Mouse (Mus musculus) stomach, postnatal 0 days (tissue): ENCODE measurements at regions not wholly inside any gene's neighbourhood (a gene's known extent, or its start where the extent isn't known, plus 50 kb on each side); places are given as distances from the start of the nearest gene placed in this dataset.
A peak's percentile ranks its signal among the peaks of the same experiment; 100 is the strongest.

Experiments used
- ATAC-seq: fragments of 200-750 bp; cut with Nextera tagmentation; 2 replicates; pipeline ENCODE4 v1.8.0; 2017; ENCODE audit not compliant: low FRiP score, low TSS enrichment
- DNase-seq: peaks from one replicate; pipeline ENCODE4 v3.0.0-alpha.2; 2016; ENCODE audit warnings: low spot score
- H3K27ac ChIP-seq: fragments of 300-500 bp; sonication (generic); replicated peaks from 2 replicates; pipeline ENCODE4 v1.5.1; 2014; ENCODE audit warnings: mild to moderate bottlenecking, control low read depth
- H3K27me3 ChIP-seq: fragments of 300-500 bp; sonication (generic); 2 replicates; pipeline ENCODE4 v1.6.1; 2014; ENCODE audit warnings: low read length; ENCODE audit not compliant: control insufficient read depth, insufficient read depth
- H3K36me3 ChIP-seq: fragments of 300-500 bp; sonication (generic); 2 replicates; pipeline ENCODE4 v1.6.1; 2014; ENCODE audit warnings: low read length, mixed read lengths; ENCODE audit not compliant: control insufficient read depth, insufficient read depth
- H3K4me1 ChIP-seq: fragments of 300-500 bp; sonication (generic); replicated peaks from 2 replicates; pipeline ENCODE4 v1.6.1; 2014; ENCODE audit warnings: antibody characterized with exemption; ENCODE audit not compliant: control insufficient read depth, insufficient read depth
- H3K4me2 ChIP-seq: fragments of 300-500 bp; sonication (generic); replicated peaks from 2 replicates; pipeline ENCODE4 v1.6.1; 2014; ENCODE audit warnings: low read depth, mild to moderate bottlenecking, control low read depth, moderate library complexity
- H3K4me3 ChIP-seq: fragments of 300-500 bp; sonication (generic); 2 replicates; pipeline ENCODE4 v1.5.1; 2014; ENCODE audit warnings: low read depth, low read length, control low read depth
- H3K9ac ChIP-seq: fragments of 300-500 bp; sonication (generic); 2 replicates; pipeline ENCODE4 v1.6.1; 2014; ENCODE audit warnings: mild to moderate bottlenecking, low read length, control low read depth, mixed read lengths
- H3K9me3 ChIP-seq: fragments of 300-500 bp; sonication (generic); 2 replicates; pipeline ENCODE4 v1.6.1; 2016; ENCODE audit warnings: low read length; ENCODE audit not compliant: control insufficient read depth
- CTCF ChIP-seq: IDR thresholded peaks from 2 replicates; pipeline ENCODE4 v1.5.1; 2016; ENCODE audit warnings: antibody characterized with exemption, low read depth, mild to moderate bottlenecking, moderate library complexity
- EP300 ChIP-seq: optimal IDR thresholded peaks from 2 replicates; pipeline ENCODE3; 2016; ENCODE audit warnings: antibody characterized with exemption
- WGBS: fragments of 180-500 bp; shearing (Covaris S2); extraction: QIAGEN DNeasy Blood & Tissue Kit; methylation state at CpG from one replicate; pipeline ENCODE4 v1.1.7; 2014; 5-methylcytosine and 5-hydroxymethylcytosine counted together

DNA sequence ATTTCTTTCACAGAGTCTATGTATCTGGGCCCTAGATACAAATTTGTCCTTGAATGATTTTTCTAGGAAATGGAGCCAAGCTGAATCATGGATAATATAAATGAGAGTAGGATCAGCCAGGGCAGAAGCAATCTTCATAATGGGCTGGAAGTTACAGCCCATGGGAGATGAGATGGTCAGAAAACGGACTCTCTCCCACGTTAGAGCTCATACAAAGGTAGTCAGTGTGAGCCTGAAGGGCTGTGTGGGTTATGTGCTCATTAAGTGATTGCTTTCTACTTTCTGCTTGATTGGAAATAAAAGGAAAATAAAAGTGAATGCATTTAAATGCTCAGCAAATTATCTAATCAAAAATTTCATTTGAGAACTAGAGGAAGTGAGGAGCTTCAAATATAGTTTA lies 2017.1 kb upstream of the Pcdh20 start:
- TF ChIP-seq CTCF: no peak
- no peak for TF ChIP-seq EP300
- H3K27ac ChIP-seq: no peak overlapping the region
- WGBS: 78% methylated on average over 2 of the region's 2 CpGs
- H3K36me3 ChIP-seq: no peaks in the 10 kb centered on the region
- H3K9me3 ChIP-seq: no peaks in the 10 kb centered on the region
- H3K27me3 ChIP-seq: no peaks in the 10 kb centered on the region
- no peak overlapping the region for H3K4me3 ChIP-seq
- H3K4me1 ChIP-seq: no peaks in the 10 kb centered on the region
- H3K4me2 ChIP-seq: no peak overlapping the region
- no peak for ATAC-seq
- no peak for DNase-seq
- no peak overlapping the region for H3K9ac ChIP-seq

DNA sequence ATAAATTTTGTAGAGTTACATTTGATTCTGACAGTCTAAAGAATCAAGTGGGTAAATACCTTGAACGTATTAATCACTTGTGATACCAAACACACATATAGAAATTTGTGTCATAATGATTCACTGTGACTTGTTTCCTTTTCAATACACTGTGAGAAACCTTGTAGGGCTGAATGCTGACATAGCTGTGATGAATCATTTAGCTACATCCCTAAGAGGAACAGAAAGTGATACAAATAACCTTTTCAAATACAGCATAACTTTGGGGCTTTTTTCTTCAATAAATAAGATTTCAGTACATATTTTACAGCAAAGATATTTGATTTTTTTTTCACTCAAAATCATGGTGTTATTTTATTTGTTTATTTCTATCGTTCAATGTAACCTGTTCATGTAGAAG lies 1976.8 kb upstream of the Pcdh20 start:
- no peaks in the 10 kb centered on the region for H3K36me3 ChIP-seq
- no peak for ATAC-seq
- no peak overlapping the region for H3K4me2 ChIP-seq
- no peak for TF ChIP-seq CTCF
- TF ChIP-seq EP300: no peak
- no peak for DNase-seq
- H3K4me3 ChIP-seq: no peak overlapping the region
- H3K9ac ChIP-seq: no peak overlapping the region
- H3K27ac ChIP-seq: no peak overlapping the region
- H3K27me3 ChIP-seq: no peaks in the 10 kb centered on the region
- 66% methylated on average over 2 of the region's 2 CpGs for WGBS
- no peaks in the 10 kb centered on the region for H3K9me3 ChIP-seq
- no peaks in the 10 kb centered on the region for H3K4me1 ChIP-seq

DNA sequence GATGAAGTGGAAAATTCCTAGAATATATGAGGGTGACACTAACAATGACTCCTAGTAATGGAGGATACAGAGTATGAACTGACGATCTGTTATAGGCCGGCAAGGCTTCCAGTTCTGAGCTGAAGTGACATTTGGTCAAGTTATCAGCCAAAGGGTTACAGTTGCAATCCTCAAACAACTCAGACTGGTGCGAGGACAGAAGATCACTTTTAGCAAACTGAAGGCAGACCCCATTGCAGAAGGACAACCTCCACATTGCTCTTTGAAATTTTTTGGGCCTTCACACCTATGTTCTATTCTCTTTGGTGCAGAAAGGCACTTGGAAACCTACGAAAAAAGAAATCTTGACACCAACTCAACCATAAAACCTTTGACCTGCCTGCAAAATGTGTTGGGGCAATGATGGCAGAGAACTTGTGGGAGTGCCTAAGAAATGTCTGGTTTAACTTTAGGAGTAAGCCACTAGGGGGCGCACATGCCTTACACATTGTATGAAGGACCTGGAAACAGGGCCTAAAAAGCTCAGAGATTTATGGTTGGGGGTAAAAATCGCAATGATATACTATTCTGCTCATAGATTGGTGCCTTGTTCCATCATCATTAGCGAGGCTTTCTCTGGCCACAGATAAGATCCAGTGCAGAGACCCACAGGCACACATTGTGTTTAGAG lies 1961.8 kb upstream of the Pcdh20 start:
- WGBS: 44% methylated on average over 7 of the region's 7 CpGs
- peak; percentile 48 for DNase-seq

DNA sequence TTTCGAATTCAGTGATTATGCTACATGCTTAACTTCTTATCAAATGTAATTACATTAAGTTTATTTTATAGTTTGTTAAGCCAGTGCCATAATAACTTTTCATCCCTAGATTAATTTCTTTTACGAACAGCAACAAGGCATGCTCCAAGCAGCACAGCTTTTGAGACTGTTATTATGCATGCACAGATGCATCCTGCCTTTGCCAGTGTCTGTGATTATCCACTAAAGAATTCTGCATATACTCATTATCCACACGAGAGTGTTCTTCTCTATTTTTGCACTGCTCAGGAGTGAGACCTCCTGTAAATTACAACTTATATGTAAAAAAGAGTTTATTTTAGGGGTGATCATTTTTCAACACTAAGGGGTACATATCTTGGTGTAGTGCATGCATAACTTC lies 1941.5 kb upstream of the Pcdh20 start:
- Histone ChIP-seq H3K9ac (no peak overlapping the region), H3K4me1 (no peaks in the 10 kb centered on the region), H3K27me3 (no peaks in the 10 kb centered on the region), H3K9me3 (no peaks in the 10 kb centered on the region), H3K4me3 (no peak overlapping the region), H3K27ac (no peak overlapping the region), H3K4me2 (no peak overlapping the region), H3K36me3 (no peaks in the 10 kb centered on the region)
- ATAC-seq: no peak
- no peak for DNase-seq
- 60% methylated on average over 3 of the region's 3 CpGs for WGBS
- TF ChIP-seq CTCF (no peak), EP300 (no peak)

More for the DNA sequence above, 1961.8 kb upstream of the Pcdh20 start:
- Histone ChIP-seq H3K36me3 (no peaks in the 10 kb centered on the region), H3K4me3 (no peak overlapping the region), H3K27ac (no peak overlapping the region), H3K4me1 (no peaks in the 10 kb centered on the region), H3K9me3 (no peaks in the 10 kb centered on the region), H3K4me2 (no peak overlapping the region), H3K9ac (no peak overlapping the region), H3K27me3 (no peaks in the 10 kb centered on the region)
- TF ChIP-seq EP300 (no peak), CTCF (peak; percentile 79)
- ATAC-seq: no peak

DNA sequence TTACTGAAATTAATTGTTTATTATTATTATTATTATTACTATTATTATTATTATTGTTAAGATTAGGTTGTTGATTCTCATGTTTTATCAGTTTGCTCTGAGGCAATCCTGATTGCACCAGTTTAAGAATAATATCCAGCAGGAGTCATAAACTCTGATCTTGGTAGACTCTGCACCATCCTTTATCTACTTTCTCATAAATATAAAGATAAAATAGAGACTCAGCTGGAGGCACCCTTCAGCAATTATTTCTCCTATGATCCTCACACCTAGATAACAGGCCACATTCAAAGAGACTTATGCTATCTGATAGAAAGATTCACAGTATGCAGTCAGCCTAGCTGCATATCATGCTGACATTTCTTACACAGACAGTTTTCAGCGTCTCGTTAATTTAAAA lies 1935.2 kb upstream of the Pcdh20 start:
- Histone ChIP-seq H3K27ac (no peak overlapping the region), H3K36me3 (no peaks in the 10 kb centered on the region), H3K9me3 (no peaks in the 10 kb centered on the region), H3K27me3 (no peaks in the 10 kb centered on the region), H3K9ac (no peak overlapping the region), H3K4me3 (no peak overlapping the region), H3K4me1 (no peaks in the 10 kb centered on the region), H3K4me2 (no peak overlapping the region)
- TF ChIP-seq EP300 (no peak), CTCF (no peak)
- ATAC-seq: no peak
- DNase-seq: no peak
- 84% methylated on average over 2 of the region's 2 CpGs for WGBS

DNA sequence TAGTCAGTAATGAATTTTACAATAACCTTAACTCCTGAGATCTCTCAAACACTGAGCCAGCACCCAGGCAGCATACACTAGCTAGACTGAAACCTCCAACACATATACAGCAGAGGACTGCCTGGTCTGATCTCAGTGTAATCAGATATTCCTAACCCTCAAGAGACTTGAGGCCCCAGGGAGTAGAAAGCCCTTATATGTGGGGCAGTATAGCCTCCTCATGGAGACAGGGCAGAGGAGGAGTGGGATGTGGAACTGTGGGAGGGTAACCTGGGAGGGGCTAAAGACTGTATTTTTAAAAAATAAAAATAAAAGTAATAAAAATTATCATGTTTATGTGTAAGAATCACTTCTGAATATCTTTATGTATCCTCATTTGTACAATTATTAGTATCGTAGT lies 1934.3 kb upstream of the Pcdh20 start:
- DNase-seq (no peak), ATAC-seq (no peak)
- no peak overlapping the region for H3K27ac ChIP-seq
- H3K4me2 ChIP-seq: no peak overlapping the region
- H3K4me1 ChIP-seq: no peaks in the 10 kb centered on the region
- H3K9me3 ChIP-seq: no peaks in the 10 kb centered on the region
- no peaks in the 10 kb centered on the region for H3K27me3 ChIP-seq
- H3K36me3 ChIP-seq: no peaks in the 10 kb centered on the region
- no peak overlapping the region for H3K9ac ChIP-seq
- no peak overlapping the region for H3K4me3 ChIP-seq
- 89% methylated on average over 1 of the region's 1 CpGs for WGBS
- TF ChIP-seq CTCF (no peak), EP300 (no peak)
